Mouse (Mus musculus) brown adipose tissue, adult 24 weeks (tissue): ENCODE results near the gene Twnk. TPM values are rescaled to one million over a fixed set of nuclear protein-coding genes. Genes with fewer than 3 reads are reported as not detected.

Source experiments
- H3K27ac ChIP-seq: fragments of 200-500 bp; replicated peaks from 2 replicates; pipeline ENCODE4 v1.5.1; 2012; ENCODE audit warnings: low read depth, mild to moderate bottlenecking, low read length
- H3K4me1 ChIP-seq: fragments of 200-500 bp; 2 replicates; pipeline ENCODE4 v1.6.1; 2012; ENCODE audit warnings: low read length, mixed read lengths; ENCODE audit not compliant: control insufficient read depth, insufficient read depth, insufficient read length
- H3K4me3 ChIP-seq: fragments of 200-500 bp; 2 replicates; pipeline ENCODE4 v1.5.1; 2012; ENCODE audit warnings: low read depth, mild to moderate bottlenecking, low read length, moderate library complexity; ENCODE audit not compliant: insufficient read depth
- polyA plus RNA-seq: library from polyadenylated mRNA; stranded (reverse); fragments of >200 nt; gene quantifications from 2 replicates; pipeline ENCODE4 v1.2.4, GENCODE M21; 2012; ENCODE audit not compliant: missing spikeins, insufficient read depth, insufficient read length

Twnk gene
- polyA plus RNA-seq, 1 experiment, result 9.1 TPM

GRCm38 (mm10) chr19:45046523-45047321, 41.3 kb downstream of the Twnk start:
- Histone ChIP-seq H3K4me3 (peak overlapping the region; percentile 64), H3K4me1 (peaks cover 4% of the 10 kb centered on the region), H3K27ac (no peak overlapping the region)

GRCm38 (mm10) chr19:45047417-45047934, 42.0 kb downstream of the Twnk start, which contains the start of gene Sfxn3:
TSS of gene Sfxn3 (plus strand) at chr19:45047503.
- peaks cover 4% of the 10 kb centered on the region for H3K4me1 ChIP-seq
- H3K4me3 ChIP-seq, result peak within 1 kb of the TSS; percentile 64
- peak within 1 kb of the TSS; percentile 92 for H3K27ac ChIP-seq

GRCm38 (mm10) chr19:45047935-45048643, 42.6 kb downstream of the Twnk start:
- Histone ChIP-seq H3K27ac (peak overlapping the region; percentile 92), H3K4me3 (peak overlapping the region; percentile 64), H3K4me1 (peaks cover 4% of the 10 kb centered on the region)

GRCm38 (mm10) chr19:45048644-45049365, 43.3 kb downstream of the Twnk start:
- H3K4me3 ChIP-seq, result peak overlapping the region; percentile 64
- peaks cover 4% of the 10 kb centered on the region for H3K4me1 ChIP-seq

GRCm38 (mm10) chr19:45049523-45049922, 44.1 kb downstream of the Twnk start:
- peaks cover 4% of the 10 kb centered on the region for H3K4me1 ChIP-seq
- no peak overlapping the region for H3K4me3 ChIP-seq
- H3K27ac ChIP-seq, result no peak overlapping the region

More at GRCm38 (mm10) chr19:45048644-45049365, 43.3 kb downstream of the Twnk start:
- H3K27ac ChIP-seq, result peak overlapping the region; percentile 92

GRCm38 (mm10) chr19:45053451-45053850, 48.0 kb downstream of the Twnk start:
- Histone ChIP-seq H3K4me3 (no peak overlapping the region), H3K27ac (no peak overlapping the region), H3K4me1 (peaks cover 3% of the 10 kb centered on the region; the same call in 1 of the 2 replicates)

- no peak overlapping the region for H3K27ac ChIP-seq
- peaks cover 3% of the 10 kb centered on the region; the same call in 1 of the 2 replicates for H3K4me1 ChIP-seq
- no peak overlapping the region for H3K4me3 ChIP-seq
Observed at GRCm38 (mm10) chr19:45054892-45055690, 49.6 kb downstream of the Twnk start.

- Histone ChIP-seq H3K27ac (no peak overlapping the region), H3K4me3 (no peak overlapping the region), H3K4me1 (peaks cover 3% of the 10 kb centered on the region; the same call in 1 of the 2 replicates)
Observed at GRCm38 (mm10) chr19:45056364-45056763, 50.9 kb downstream of the Twnk start.

- Histone ChIP-seq H3K4me1 (peaks cover 3% of the 10 kb centered on the region; the same call in 1 of the 2 replicates), H3K4me3 (peak overlapping the region; percentile 77; the same call in 1 of the 2 replicates), H3K27ac (peak overlapping the region; percentile 15; the same call in 1 of the 2 replicates)
Observed at GRCm38 (mm10) chr19:45056908-45057698, 51.6 kb downstream of the Twnk start.

- peak overlapping the region; percentile 77 for H3K4me3 ChIP-seq
- peaks cover 3% of the 10 kb centered on the region; the same call in 1 of the 2 replicates for H3K4me1 ChIP-seq
- H3K27ac ChIP-seq, result peak overlapping the region; percentile 92
Observed at GRCm38 (mm10) chr19:45057724-45058112, 52.3 kb downstream of the Twnk start.

GRCm38 (mm10) chr19:45058113-45058839, 52.8 kb downstream of the Twnk start:
- Histone ChIP-seq H3K4me1 (peaks cover 3% of the 10 kb centered on the region; the same call in 1 of the 2 replicates), H3K27ac (peak overlapping the region; percentile 92)

GRCm38 (mm10) chr19:45058841-45059240, 53.4 kb downstream of the Twnk start:
- Histone ChIP-seq H3K4me3 (peak overlapping the region; percentile 60), H3K4me1 (peaks cover 3% of the 10 kb centered on the region; the same call in 1 of the 2 replicates), H3K27ac (peak overlapping the region; percentile 89)

More at GRCm38 (mm10) chr19:45058113-45058839, 52.8 kb downstream of the Twnk start:
- peak overlapping the region; percentile 77 for H3K4me3 ChIP-seq
